Mouse (Mus musculus): ENCODE measurements around the gene Hist3h2a. TPM values are rescaled to one million over a fixed set of nuclear protein-coding genes. Genes with fewer than 3 reads are reported as not detected.
"Not testable (repeated sequence)": the region's sequence is repeated elsewhere in the genome, so short reads cannot be mapped to it uniquely, and the experiment has no call there.

Hist3h2a gene
- polyA plus RNA-seq, 1 experiment from 2014 or later, result 96.7 TPM

- Histone ChIP-seq H3K9ac (peak within 1 kb of the TSS; percentile 88), H3K9me3 (no peaks in the 10 kb centered on the region), H3K27ac (replicated peaks) (peak within 1 kb of the TSS; percentile 99), H3K4me3 (peak within 1 kb of the TSS; percentile 51), H3K27me3 (no peaks in the 10 kb centered on the region), H3K36me3 (no peaks in the 10 kb centered on the region), H3K4me2 (peak within 1 kb of the TSS; percentile 72), H3K4me1 (replicated peaks) (peaks cover 30% of the 10 kb centered on the region)
- peak; percentile 93 for ATAC-seq (ENCODE audit: low FRiP score, low read depth)
- WGBS, result under 1% methylated on average over 46 of the region's 48 CpGs
Observed at GRCm38 (mm10) chr11:58948542-58949479, 5.7 kb upstream of the Hist3h2a start, which contains the start of gene Hist3h2ba. Gene Hist3h2ba (plus strand): TSS chr11:58948920.

- H3K27ac ChIP-seq (replicated peaks), result peak overlapping the region; percentile 99
- peak overlapping the region; percentile 51 for H3K4me3 ChIP-seq
- no peaks in the 10 kb centered on the region for H3K9me3 ChIP-seq
- peak; percentile 50 for ATAC-seq (ENCODE audit: low FRiP score, low read depth)
- H3K4me2 ChIP-seq, result peak overlapping the region; percentile 72
- no peaks in the 10 kb centered on the region for H3K27me3 ChIP-seq
- H3K9ac ChIP-seq, result peak overlapping the region; percentile 88
- 3% methylated on average over 20 of the region's 20 CpGs for WGBS
- peaks cover 30% of the 10 kb centered on the region for H3K4me1 ChIP-seq (replicated peaks)
- H3K36me3 ChIP-seq, result no peaks in the 10 kb centered on the region
Observed at GRCm38 (mm10) chr11:58949480-58950431, 4.7 kb upstream of the Hist3h2a start.

GRCm38 (mm10) chr11:58951210-58951609 is 3.3 kb upstream of the Hist3h2a start:
- WGBS, result 34% methylated on average over 5 of the region's 5 CpGs
- no peaks in the 10 kb centered on the region for H3K27me3 ChIP-seq
- H3K9ac ChIP-seq, result peak overlapping the region; percentile 88
- no peak for ATAC-seq (ENCODE audit: low FRiP score, low read depth)
- peak overlapping the region; percentile 99 for H3K27ac ChIP-seq (replicated peaks)
- H3K4me1 ChIP-seq (replicated peaks), result peaks cover 31% of the 10 kb centered on the region
- no peaks in the 10 kb centered on the region for H3K36me3 ChIP-seq
- H3K4me2 ChIP-seq, result peak overlapping the region; percentile 72
- no peaks in the 10 kb centered on the region for H3K9me3 ChIP-seq
- peak overlapping the region; percentile 51 for H3K4me3 ChIP-seq

GRCm38 (mm10) chr11:58953351-58954169 is 925 bp upstream of the Hist3h2a start:
- Histone ChIP-seq H3K36me3 (no peaks in the 10 kb centered on the region), H3K4me3 (peak overlapping the region; percentile 76), H3K9ac (peak overlapping the region; percentile 92), H3K27ac (replicated peaks) (peak overlapping the region; percentile 100), H3K27me3 (no peaks in the 10 kb centered on the region), H3K9me3 (no peaks in the 10 kb centered on the region), H3K4me2 (peak overlapping the region; percentile 80), H3K4me1 (replicated peaks) (peaks cover 49% of the 10 kb centered on the region)
- ATAC-seq (ENCODE audit: low FRiP score, low read depth), result peak; percentile 15; the same call in 1 of the 2 replicates
- WGBS, result under 1% methylated on average over 33 of the region's 33 CpGs

GRCm38 (mm10) chr11:58954170-58954419 is 390 bp upstream of the Hist3h2a start:
- H3K9me3 ChIP-seq; H3K27me3 ChIP-seq; H3K36me3 ChIP-seq; ATAC-seq (ENCODE audit: low FRiP score, low read depth): not testable (repeated sequence)
- 2% methylated on average over 17 of the region's 17 CpGs for WGBS
- Histone ChIP-seq H3K4me3 (peak overlapping the region; percentile 76), H3K9ac (peak overlapping the region; percentile 92), H3K4me2 (peak overlapping the region; percentile 80), H3K27ac (replicated peaks) (peak overlapping the region; percentile 100), H3K4me1 (replicated peaks) (peaks cover 54% of the 10 kb centered on the region)

GRCm38 (mm10) chr11:58955143-58955867 is 820 bp downstream of the Hist3h2a start:
- Histone ChIP-seq H3K9me3 (no peaks in the 10 kb centered on the region), H3K4me1 (replicated peaks) (peaks cover 62% of the 10 kb centered on the region), H3K27ac (replicated peaks) (peak overlapping the region; percentile 100), H3K9ac (peak overlapping the region; percentile 92), H3K4me2 (peak overlapping the region; percentile 80), H3K27me3 (no peaks in the 10 kb centered on the region), H3K36me3 (no peaks in the 10 kb centered on the region), H3K4me3 (peak overlapping the region; percentile 76)
- 0 out of 2 replicates have a peak, but pooled peaks have one; percentile 14 for ATAC-seq (ENCODE audit: low FRiP score, low read depth)
- WGBS, result under 1% methylated on average over 20 of the region's 20 CpGs

- H3K4me1 ChIP-seq (replicated peaks), result peaks cover 59% of the 10 kb centered on the region
- peak overlapping the region; percentile 92 for H3K9ac ChIP-seq
- no peaks in the 10 kb centered on the region for H3K36me3 ChIP-seq
- no peaks in the 10 kb centered on the region for H3K9me3 ChIP-seq
- H3K27ac ChIP-seq (replicated peaks), result peak overlapping the region; percentile 100
- H3K4me3 ChIP-seq, result peak overlapping the region; percentile 76
- no peaks in the 10 kb centered on the region for H3K27me3 ChIP-seq
- peak overlapping the region; percentile 80 for H3K4me2 ChIP-seq
- WGBS, result 21% methylated on average over 8 of the region's 8 CpGs
- no peak for ATAC-seq (ENCODE audit: low FRiP score, low read depth)
Observed at GRCm38 (mm10) chr11:58955868-58956257, 1.4 kb downstream of the Hist3h2a start.

- peaks cover 44% of the 10 kb centered on the region for H3K4me1 ChIP-seq (replicated peaks)
- no peaks in the 10 kb centered on the region for H3K27me3 ChIP-seq
- H3K4me2 ChIP-seq, result peak overlapping the region; percentile 80
- peak overlapping the region; percentile 76 for H3K4me3 ChIP-seq
- peak overlapping the region; percentile 92 for H3K9ac ChIP-seq
- WGBS, result 79% methylated on average over 5 of the region's 5 CpGs
- ATAC-seq (ENCODE audit: low FRiP score, low read depth), result no peak
- no peak overlapping the region for H3K27ac ChIP-seq (replicated peaks)
- no peaks in the 10 kb centered on the region for H3K9me3 ChIP-seq
- no peaks in the 10 kb centered on the region for H3K36me3 ChIP-seq
Observed at GRCm38 (mm10) chr11:58957226-58957914, 2.9 kb downstream of the Hist3h2a start.

- peaks cover 39% of the 10 kb centered on the region for H3K4me1 ChIP-seq (replicated peaks)
- no peak overlapping the region for H3K9ac ChIP-seq
- WGBS, result 87% methylated on average over 6 of the region's 6 CpGs
- peak overlapping the region; percentile 80 for H3K4me2 ChIP-seq
- H3K27me3 ChIP-seq, result no peaks in the 10 kb centered on the region
- H3K9me3 ChIP-seq, result no peaks in the 10 kb centered on the region
- no peaks in the 10 kb centered on the region for H3K36me3 ChIP-seq
- H3K4me3 ChIP-seq, result no peak overlapping the region
- H3K27ac ChIP-seq (replicated peaks), result no peak overlapping the region
- no peak for ATAC-seq (ENCODE audit: low FRiP score, low read depth)
Observed at GRCm38 (mm10) chr11:58958536-58958935, 4.1 kb downstream of the Hist3h2a start.

GRCm38 (mm10) chr11:58959186-58959825 is 4.8 kb downstream of the Hist3h2a start:
- WGBS, result 33% methylated on average over 15 of the region's 15 CpGs

More at GRCm38 (mm10) chr11:58959186-58959825, 4.8 kb downstream of the Hist3h2a start:
- no peaks in the 10 kb centered on the region for H3K9me3 ChIP-seq
- peak overlapping the region; percentile 87 for H3K27ac ChIP-seq (replicated peaks)
- peaks cover 39% of the 10 kb centered on the region for H3K4me1 ChIP-seq (replicated peaks)
- ATAC-seq (ENCODE audit: low FRiP score, low read depth), result no peak
- peak overlapping the region; percentile 80 for H3K4me2 ChIP-seq
- no peaks in the 10 kb centered on the region for H3K27me3 ChIP-seq
- H3K36me3 ChIP-seq, result no peaks in the 10 kb centered on the region
- H3K4me3 ChIP-seq, result peak overlapping the region; percentile 55
- H3K9ac ChIP-seq, result peak overlapping the region; percentile 70; the same call in 1 of the 2 replicates

Measured in hindbrain, embryonic 15.5 days (tissue).